Mouse (Mus musculus) WW6 (cell line): ENCODE results near the gene Resp18.

Experiments used
- DNase-seq: peaks from one replicate; pipeline ENCODE4 v3.0.0-alpha.2; 2013; ENCODE audit warnings: low read depth, low spot score

The Resp18 gene

DNA sequence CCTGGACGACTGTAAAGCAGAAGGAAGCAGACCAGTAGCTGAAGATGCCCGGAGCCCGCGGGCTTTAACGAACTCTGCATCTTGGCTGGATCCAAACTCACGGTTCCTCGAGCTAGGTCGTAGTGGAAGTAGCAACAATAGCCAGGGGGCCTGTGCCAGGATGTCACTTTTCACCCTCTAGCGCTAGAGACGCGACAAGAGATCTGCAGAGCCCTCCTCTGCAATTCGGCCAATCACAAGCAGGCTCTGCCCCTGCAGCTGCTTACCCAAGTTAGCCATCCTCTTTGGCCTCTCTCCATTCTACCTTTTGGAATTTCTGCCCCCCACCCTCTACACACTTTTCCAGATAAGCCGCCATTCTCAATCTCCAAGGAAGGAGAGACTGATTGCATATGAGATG, at the start of gene Resp18:
Resp18 (minus strand) TSS at position 188 of the 400 bp plus-strand sequence.
- DNase-seq, result no peak

GRCm38 (mm10) chr1:75327461-75327860, 49.2 kb upstream of the Resp18 start:
- DNase-seq, result no peak

DNA sequence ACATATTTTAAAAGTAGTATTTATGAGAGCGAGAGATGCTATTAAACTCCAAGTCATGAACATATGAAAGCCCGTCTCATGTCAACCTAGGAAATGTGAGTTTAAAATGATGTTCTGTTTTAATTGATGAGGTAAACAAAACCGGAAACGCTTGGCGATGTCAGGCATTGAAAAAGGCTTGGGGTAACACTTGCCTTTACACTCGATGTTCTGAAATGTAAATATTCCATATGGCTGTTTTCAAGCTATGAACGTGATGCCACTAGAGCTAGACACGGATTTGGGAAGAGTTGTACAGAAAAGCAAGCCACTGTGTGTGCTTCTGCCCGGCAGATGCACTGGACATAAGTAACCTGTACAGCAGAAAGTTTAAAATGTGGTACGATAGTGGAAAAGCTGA, 41.0 kb upstream of the Resp18 start:
- no peak for DNase-seq

GRCm38 (mm10) chr1:75318736-75319135, 40.5 kb upstream of the Resp18 start:
- DNase-seq, result no peak

GRCm38 (mm10) chr1:75318301-75318700, 40.1 kb upstream of the Resp18 start:
- DNase-seq, result no peak

- peak; percentile 99 for DNase-seq
Measured at GRCm38 (mm10) chr1:75317241-75318201, 39.3 kb upstream of the Resp18 start, which contains the start of gene Dnpep. Dnpep (minus strand) TSS chr1:75317990.

GRCm38 (mm10) chr1:75316861-75317240, 38.6 kb upstream of the Resp18 start:
- peak; percentile 67 for DNase-seq

GRCm38 (mm10) chr1:75315456-75316365, 37.5 kb upstream of the Resp18 start:
- DNase-seq, result no peak

DNA sequence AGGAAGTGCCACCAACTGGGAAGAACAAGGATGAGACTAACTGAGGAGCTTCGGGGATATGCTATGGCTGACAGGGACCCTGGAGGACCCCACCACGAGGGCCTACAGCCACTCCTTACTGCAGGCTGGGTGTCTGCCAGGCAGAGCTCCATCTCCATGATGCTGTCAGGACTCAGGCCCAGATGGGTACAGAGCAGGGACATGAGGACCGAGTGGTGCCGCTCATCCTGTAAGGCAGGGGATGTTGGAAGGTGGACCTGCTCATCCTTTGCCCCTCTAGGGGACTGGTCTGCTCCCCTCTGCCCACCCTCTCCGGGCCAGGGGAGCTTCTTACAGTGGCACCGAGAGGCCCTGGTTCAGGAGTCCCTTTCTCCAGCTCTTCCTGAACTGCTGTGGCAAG, 36.8 kb upstream of the Resp18 start:
- DNase-seq, result no peak

- DNase-seq, result no peak
Measured at GRCm38 (mm10) chr1:75311694-75312093, 33.5 kb upstream of the Resp18 start.

DNA sequence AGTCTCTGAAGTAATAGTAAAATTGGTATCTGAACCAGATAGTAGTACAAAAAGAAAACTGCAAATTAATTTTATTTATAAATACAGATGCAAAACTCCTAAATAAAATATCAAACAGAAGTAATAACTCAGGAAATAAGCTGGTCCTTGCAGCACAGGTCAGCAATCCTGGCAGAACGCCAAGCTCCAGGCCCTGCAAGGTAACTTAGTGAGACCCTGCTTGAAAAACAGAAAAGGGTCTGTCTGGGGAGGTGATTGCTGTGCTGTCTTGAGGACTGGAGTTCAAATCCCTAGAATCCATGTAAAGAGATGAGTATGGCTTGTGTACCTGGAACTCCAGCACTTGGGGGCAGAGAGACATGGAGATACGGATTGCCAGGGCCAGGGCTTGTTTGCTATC, 26.4 kb upstream of the Resp18 start:
- DNase-seq, result no peak

GRCm38 (mm10) chr1:75294294-75294693, 16.1 kb upstream of the Resp18 start:
- DNase-seq, result no peak

DNA sequence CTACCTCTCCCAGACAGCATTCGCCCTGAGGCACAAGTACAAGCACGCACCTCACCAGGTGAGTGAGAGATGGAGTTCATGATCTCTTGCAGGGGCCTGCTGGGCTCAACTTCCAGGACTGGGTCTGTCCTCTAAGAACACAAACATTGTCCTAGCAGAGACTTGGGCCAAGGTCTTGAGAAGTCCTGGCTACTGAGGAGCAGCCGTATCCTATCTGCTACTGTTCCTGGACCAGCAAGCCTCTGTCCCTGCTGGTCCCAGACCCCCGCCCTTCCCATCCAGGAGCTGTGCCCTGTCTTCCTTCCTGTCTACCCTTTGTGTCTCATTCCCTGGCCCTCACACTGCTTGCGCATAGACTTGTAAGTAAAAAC, 15.1 kb upstream of the Resp18 start:
- no peak for DNase-seq

DNA sequence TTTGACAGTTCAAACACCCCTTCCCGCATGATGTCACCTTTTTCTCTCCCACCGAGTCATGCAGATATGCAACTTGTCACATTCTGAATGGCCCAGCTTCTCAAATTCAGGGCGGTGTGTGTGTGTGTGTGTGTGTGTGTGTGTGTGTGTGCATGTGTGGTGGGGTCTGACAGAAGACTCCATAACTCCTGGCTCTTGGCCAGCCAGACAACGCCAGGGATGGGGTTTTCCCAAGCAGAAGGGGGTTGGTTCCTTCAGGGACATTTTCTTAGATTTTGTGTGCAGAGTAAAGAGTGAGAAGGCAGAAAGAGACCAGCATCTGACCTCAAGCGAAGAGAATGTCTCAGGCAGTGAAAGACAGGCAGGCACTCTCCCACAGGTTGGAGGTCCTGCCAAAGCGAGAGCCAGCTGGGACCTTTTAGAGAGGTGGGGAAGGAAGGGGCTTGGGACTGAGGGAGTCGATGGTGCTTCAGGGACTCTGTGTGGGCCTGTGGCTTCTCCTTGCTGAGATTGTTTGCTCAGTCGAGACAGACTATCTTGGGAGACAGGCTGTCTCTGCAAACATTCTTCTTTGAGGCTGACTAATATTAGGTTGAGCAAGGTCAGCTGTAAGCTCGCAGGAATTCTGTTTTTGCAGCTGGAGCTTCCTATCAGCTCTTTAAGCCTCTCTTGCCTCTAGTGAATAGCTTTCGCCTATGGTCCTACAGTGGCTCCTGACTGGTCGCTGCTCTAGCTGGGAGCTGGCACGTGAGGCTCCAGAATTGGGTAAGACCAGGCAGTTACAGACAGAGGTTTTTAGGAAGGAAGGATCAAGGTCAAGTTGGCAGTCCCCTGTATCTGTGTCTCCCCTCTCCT, 14.5 kb upstream of the Resp18 start:
- DNase-seq, result no peak

GRCm38 (mm10) chr1:75291321-75291720, 13.1 kb upstream of the Resp18 start:
- DNase-seq, result no peak

- DNase-seq, result no peak
Measured at GRCm38 (mm10) chr1:75290582-75290981, 12.4 kb upstream of the Resp18 start.

GRCm38 (mm10) chr1:75289888-75290431, 11.7 kb upstream of the Resp18 start:
- no peak for DNase-seq

DNA sequence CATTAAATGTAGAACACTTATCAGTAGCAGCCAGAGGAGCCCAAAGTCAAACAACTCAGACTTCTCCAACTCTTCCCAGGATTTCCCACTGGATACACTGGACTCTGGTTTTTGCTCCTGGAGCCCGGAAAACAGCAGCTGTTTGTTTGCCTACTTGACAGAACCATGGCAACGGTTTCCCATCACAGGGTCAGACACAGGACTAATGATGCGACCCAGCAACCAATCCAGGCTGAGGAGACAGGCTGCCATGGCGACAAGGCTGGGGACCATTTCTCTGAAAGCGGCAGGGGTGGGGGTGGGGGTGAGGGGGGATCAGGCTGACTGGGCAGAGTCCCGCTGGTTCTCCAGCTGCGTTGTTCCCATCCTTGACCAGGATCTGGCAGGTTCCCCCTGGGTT, 11.2 kb upstream of the Resp18 start:
- no peak for DNase-seq

DNA sequence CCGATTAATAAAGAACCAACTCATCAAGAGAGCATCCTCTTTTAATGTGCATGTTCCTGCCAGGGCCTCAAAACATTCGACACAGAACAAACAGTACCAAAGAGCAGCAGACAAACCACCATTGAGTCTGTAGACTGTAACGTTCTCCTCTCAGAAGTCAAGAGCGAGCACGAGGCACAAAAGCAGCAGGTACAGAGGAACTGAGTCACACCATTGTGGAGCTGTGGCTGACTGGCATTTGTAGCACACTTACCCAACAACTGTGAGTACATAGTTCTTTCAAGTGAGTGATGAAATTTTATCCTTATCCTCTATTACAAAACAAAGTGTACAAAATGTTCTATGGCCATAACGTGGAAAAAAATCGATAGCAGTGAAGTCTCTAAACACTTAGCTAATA, 6.7 kb upstream of the Resp18 start:
- DNase-seq, result no peak

- DNase-seq, result no peak
Measured at GRCm38 (mm10) chr1:75283017-75283416, 4.8 kb upstream of the Resp18 start.
